Mouse (Mus musculus) liver, embryonic 14.5 days (tissue): ENCODE results near the gene Thap4. TPM values are rescaled to one million over a fixed set of nuclear protein-coding genes. Genes with fewer than 3 reads are reported as not detected.
A peak's percentile ranks its signal among the peaks of the same experiment; 100 is the strongest.
"Not testable (repeated sequence)": the region's sequence is repeated elsewhere in the genome, so short reads cannot be mapped to it uniquely, and the experiment has no call there.

Source experiments
- ATAC-seq: fragments of 200-750 bp; cut with Nextera tagmentation; 2 replicates; pipeline ENCODE4 v1.8.0; 2017; ENCODE audit warnings: moderate number of reproducible peaks, mild to moderate bottlenecking, moderate library complexity; ENCODE audit not compliant: insufficient read depth
- DNase-seq, 3 experiments: peaks; one replicate each; pipeline ENCODE4 v3.0.0-alpha.2; 2012 to 2013; ENCODE audit warnings: low read depth in 3 of 3, low spot score in 3 of 3
- H3K27ac ChIP-seq: fragments of 300-500 bp; sonication (generic); 2 replicates; pipeline ENCODE4 v1.5.1; 2014; ENCODE audit warnings: moderate library complexity, mild to moderate bottlenecking, control low read depth, inconsistent platforms
- H3K27me3 ChIP-seq: fragments of 300-500 bp; sonication (generic); 2 replicates; pipeline ENCODE4 v1.6.1; 2014; ENCODE audit warnings: mild to moderate bottlenecking, low read length, moderate library complexity; ENCODE audit not compliant: control insufficient read depth, insufficient read depth
- H3K36me3 ChIP-seq: fragments of 300-500 bp; sonication (generic); replicated peaks from 2 replicates; pipeline ENCODE4 v1.6.1; 2014; ENCODE audit warnings: low read depth; ENCODE audit not compliant: control insufficient read depth, insufficient read depth
- H3K4me1 ChIP-seq, 2 experiments: fragments of 200-500 bp in 1 of 2; fragments of 300-500 bp in 1 of 2; sonication (generic) in 1 of 2; replicated peaks; 2 replicates each; pipeline ENCODE4 v1.6.1; 2012 to 2014; ENCODE audit warnings: antibody characterized with exemption in 1 of 2, inconsistent platforms in 1 of 2, low read length in 1 of 2; ENCODE audit not compliant: control insufficient read depth in 2 of 2, insufficient read depth in 2 of 2
- H3K4me2 ChIP-seq: fragments of 300-500 bp; sonication (generic); 2 replicates; pipeline ENCODE4 v1.6.1; 2014; ENCODE audit warnings: low read depth, mild to moderate bottlenecking, control low read depth, moderate library complexity
- H3K4me3 ChIP-seq, 2 experiments: fragments of 200-500 bp in 1 of 2; fragments of 300-500 bp in 1 of 2; sonication (generic) in 1 of 2; 2 replicates each; pipeline ENCODE4 v1.5.1; 2012 to 2014; ENCODE audit warnings: low read depth in 2 of 2, low read length in 2 of 2, mild to moderate bottlenecking in 2 of 2, control low read depth in 1 of 2, inconsistent platforms in 1 of 2, moderate library complexity in 1 of 2; ENCODE audit not compliant: insufficient read depth in 1 of 2
- H3K9ac ChIP-seq: fragments of 300-500 bp; sonication (generic); replicated peaks from 2 replicates; pipeline ENCODE4 v1.6.1; 2014; ENCODE audit warnings: mild to moderate bottlenecking, control low read depth, moderate library complexity
- H3K9me3 ChIP-seq: fragments of 300-500 bp; sonication (generic); 2 replicates; pipeline ENCODE4 v1.6.1; 2016; ENCODE audit warnings: low read length, mixed read lengths; ENCODE audit not compliant: control insufficient read depth
- CTCF ChIP-seq: IDR thresholded peaks from 2 replicates; pipeline ENCODE4 v1.5.1; 2016; ENCODE audit warnings: antibody characterized with exemption, low read depth, control low read depth
- EP300 ChIP-seq: IDR thresholded peaks from 2 replicates; pipeline ENCODE4 v1.6.1; 2016; ENCODE audit warnings: antibody characterized with exemption, low read depth
- WGBS: fragments of 180-500 bp; shearing (Covaris S2); extraction: QIAGEN DNeasy Blood & Tissue Kit; methylation state at CpG from one replicate; pipeline ENCODE4 v1.1.7; 2014; ENCODE audit not compliant: insufficient replicate concordance; 5-methylcytosine and 5-hydroxymethylcytosine counted together
- polyA plus RNA-seq, 2 experiments: library from polyadenylated mRNA; depleted of rRNA in 1 of 2; stranded (reverse) in 1 of 2; unstranded in 1 of 2; fragments of >200 nt; fragmentation: Nextera tagmentation in 1 of 2; extraction: Ambion mirVana in 1 of 2; gene quantifications; 2 replicates each; pipeline versions ENCODE4 v1.2.1 to v1.2.3; 2012 to 2014

The Thap4 gene
- polyA plus RNA-seq, 2 experiments, result 10.5 to 11.7 TPM

DNA sequence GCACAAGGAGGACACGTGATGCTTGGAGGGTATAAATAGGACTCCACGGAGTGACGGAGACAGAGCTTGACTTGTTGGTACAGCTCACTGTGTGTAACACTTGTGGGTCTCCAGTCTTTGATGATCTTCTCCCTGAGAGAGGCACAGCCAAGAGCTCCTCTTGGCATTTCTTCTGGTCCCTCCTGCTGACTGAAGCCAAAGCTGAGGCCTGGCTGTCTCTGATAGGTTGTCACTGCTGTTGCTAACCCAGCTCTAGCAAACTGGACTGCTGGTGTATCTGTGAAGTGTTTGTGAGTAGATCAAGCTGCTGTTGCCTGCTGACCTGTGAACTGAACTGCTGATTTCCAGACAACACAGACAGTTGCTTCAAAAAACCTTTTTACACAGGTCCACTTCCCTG is 15.2 kb upstream of the Thap4 start:
- Histone ChIP-seq H3K9me3 (no peaks in the 10 kb centered on the region), H3K27ac (no peak overlapping the region), H3K4me2 (no peak overlapping the region), H3K9ac (no peak overlapping the region), H3K36me3 (peaks cover 24% of the 10 kb centered on the region), H3K4me3 (no peak overlapping the region), H3K27me3 (no peaks in the 10 kb centered on the region), H3K4me1 (peaks cover 1 to 3% of the 10 kb centered on the region in 2 experiments; a peak in 2 of 4 replicates)
- no peak for DNase-seq
- TF ChIP-seq EP300 (no peak), CTCF (no peak)
- ATAC-seq, result no peak
- WGBS, result 89% methylated on average over 3 of the region's 3 CpGs

GRCm38 (mm10) chr1:93767600-93767999 is 12.9 kb upstream of the Thap4 start:
- no peak for DNase-seq
- Histone ChIP-seq H3K9me3 (no peaks in the 10 kb centered on the region), H3K4me2 (no peak overlapping the region), H3K27me3 (no peaks in the 10 kb centered on the region), H3K4me1 (peaks cover 18 to 20% of the 10 kb centered on the region in 2 experiments), H3K36me3 (peaks cover 12% of the 10 kb centered on the region), H3K27ac (no peak overlapping the region), H3K4me3 (no peak overlapping the region), H3K9ac (no peak overlapping the region)
- 89% methylated on average over 6 of the region's 6 CpGs for WGBS
- ATAC-seq, result no peak
- no peak for TF ChIP-seq EP300
- TF ChIP-seq CTCF, result no peak

GRCm38 (mm10) chr1:93764871-93765591 is 10.4 kb upstream of the Thap4 start:
- H3K9ac ChIP-seq, result no peak overlapping the region
- no peaks in the 10 kb centered on the region for H3K27me3 ChIP-seq
- H3K4me3 ChIP-seq, result no peak overlapping the region
- H3K4me1 ChIP-seq, result peaks cover 23 to 25% of the 10 kb centered on the region in 2 experiments
- H3K27ac ChIP-seq, result no peak overlapping the region
- peaks cover 7% of the 10 kb centered on the region for H3K36me3 ChIP-seq
- no peaks in the 10 kb centered on the region for H3K9me3 ChIP-seq
- WGBS, result 84% methylated on average over 9 of the region's 9 CpGs
- H3K4me2 ChIP-seq, result no peak overlapping the region
- ATAC-seq (no peak), DNase-seq (no peak)
- TF ChIP-seq EP300, result no peak
- no peak for TF ChIP-seq CTCF

- H3K9ac ChIP-seq, H3K36me3 ChIP-seq, H3K4me3 ChIP-seq, H3K27me3 ChIP-seq, H3K9me3 ChIP-seq, H3K27ac ChIP-seq: not testable (repeated sequence)
- peak; percentile 83 for ATAC-seq
- DNase-seq, result peak; percentile 42 to 53 (median 52)
- Histone ChIP-seq H3K4me1 (peaks cover 28 to 34% of the 10 kb centered on the region in 2 experiments), H3K4me2 (peak overlapping the region; percentile 39)
- 65% methylated on average over 3 of the region's 3 CpGs for WGBS
These were observed 8.9 kb upstream of the Thap4 start for GRCm38 (mm10) chr1:93763531-93763930.

DNA sequence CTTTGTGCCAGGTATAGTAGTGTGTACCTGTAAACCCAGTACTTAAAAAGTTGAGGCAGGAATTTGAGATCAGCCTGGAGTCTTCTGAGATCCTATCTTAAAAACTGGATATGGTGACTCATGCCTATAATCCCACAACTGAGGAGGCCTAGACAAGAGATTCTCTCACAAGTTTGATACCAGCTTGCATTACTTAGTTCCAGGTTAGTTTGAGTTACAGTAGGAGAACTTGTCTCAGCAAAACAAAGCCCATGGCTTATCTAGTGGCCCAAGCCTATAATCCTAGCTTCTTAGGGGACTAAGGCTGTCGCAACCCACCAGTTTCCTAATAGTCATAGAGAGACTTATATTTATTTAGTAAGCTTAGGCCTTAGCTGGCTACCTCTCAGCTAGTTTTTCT is 5.4 kb upstream of the Thap4 start:
- DNase-seq (no peak), ATAC-seq (no peak)
- Histone ChIP-seq H3K4me3 (no peak overlapping the region), H3K27ac (no peak overlapping the region), H3K27me3 (no peaks in the 10 kb centered on the region), H3K9me3 (no peaks in the 10 kb centered on the region), H3K4me1 (peaks cover 45 to 54% of the 10 kb centered on the region in 2 experiments), H3K4me2 (no peak overlapping the region), H3K36me3 (no peaks in the 10 kb centered on the region), H3K9ac (no peak overlapping the region)
- TF ChIP-seq CTCF, result no peak
- no peak for TF ChIP-seq EP300
- 90% methylated on average over 1 of the region's 1 CpGs for WGBS
